Mouse (Mus musculus) bone marrow macrophage, adult 2 months (primary cell): ENCODE data around the gene Rom1. TPM values are rescaled to one million over a fixed set of nuclear protein-coding genes. Genes with fewer than 3 reads are reported as not detected.
A peak's percentile ranks its signal among the peaks of the same experiment; 100 is the strongest.
"Not testable (repeated sequence)": the region's sequence is repeated elsewhere in the genome, so short reads cannot be mapped to it uniquely, and the experiment has no call there.

ENCODE experiments used
- H3K27ac ChIP-seq: 2 replicates; pipeline ENCODE4 v1.5.1; 2012; ENCODE audit warnings: low read depth, low read length; ENCODE audit not compliant: insufficient read depth
- H3K4me1 ChIP-seq: 2 replicates; pipeline ENCODE4 v1.6.1; 2012; ENCODE audit warnings: low read length; ENCODE audit not compliant: control insufficient read depth, insufficient read depth
- H3K4me3 ChIP-seq: 2 replicates; pipeline ENCODE4 v1.5.1; 2012; ENCODE audit warnings: mild to moderate bottlenecking, low read length, moderate library complexity; ENCODE audit not compliant: insufficient read depth
- CTCF ChIP-seq: IDR thresholded peaks from 2 replicates; pipeline ENCODE4 v1.5.1; 2012; ENCODE audit warnings: low read depth, mild to moderate bottlenecking, low read length, moderate library complexity
- POLR2A ChIP-seq: IDR thresholded peaks from 2 replicates; pipeline ENCODE4 v1.6.1; 2012; ENCODE audit warnings: mild to moderate bottlenecking, low read depth, low read length, borderline replicate concordance
- polyA plus RNA-seq: library from polyadenylated mRNA; stranded (reverse); fragments of >200 nt; gene quantifications from 2 replicates; pipeline ENCODE4 v1.2.4, GENCODE M21; 2012; ENCODE audit not compliant: missing spikeins, insufficient read depth, insufficient read length

The Rom1 gene
- 2.5 and 3.6 TPM in 2 replicates for polyA plus RNA-seq

- TF ChIP-seq CTCF (no peak; the same call in 1 of the 2 replicates), POLR2A (no peak)
- Histone ChIP-seq H3K4me3 (peak within 1 kb of the TSS; percentile 79), H3K4me1 (peaks cover 6% of the 10 kb centered on the region), H3K27ac (peak within 1 kb of the TSS; percentile 71)
Observed at GRCm38 (mm10) chr19:8929224-8930088, at the start of gene Rom1, which contains the start of gene Eml3. TSS of gene Rom1 (minus strand) at chr19:8929356. TSS of gene Eml3 (plus strand) at chr19:8929552.

- TF ChIP-seq POLR2A (no peak), CTCF (peak; percentile 44; the same call in 1 of the 2 replicates)
- H3K4me3 ChIP-seq: no peak overlapping the region
- H3K27ac ChIP-seq: no peak overlapping the region
- peaks cover 12% of the 10 kb centered on the region for H3K4me1 ChIP-seq
Observed at GRCm38 (mm10) chr19:8976535-8976934, 47.4 kb upstream of the Rom1 start.

- Histone ChIP-seq H3K4me3 (no peak overlapping the region), H3K4me1 (peaks cover 4% of the 10 kb centered on the region), H3K27ac (no peak overlapping the region)
- TF ChIP-seq POLR2A: no peak
- no peak for TF ChIP-seq CTCF
Observed at GRCm38 (mm10) chr19:8975491-8975890, 46.3 kb upstream of the Rom1 start.

GRCm38 (mm10) chr19:8974638-8975037 is 45.5 kb upstream of the Rom1 start:
- H3K27ac ChIP-seq: no peak overlapping the region
- H3K4me3 ChIP-seq: no peak overlapping the region
- no peak for TF ChIP-seq POLR2A
- TF ChIP-seq CTCF: no peak
- no peaks in the 10 kb centered on the region for H3K4me1 ChIP-seq

GRCm38 (mm10) chr19:8972491-8972890 is 43.3 kb upstream of the Rom1 start:
- H3K27ac ChIP-seq, H3K4me3 ChIP-seq, H3K4me1 ChIP-seq: not testable (repeated sequence)

GRCm38 (mm10) chr19:8967893-8968292 is 38.7 kb upstream of the Rom1 start:
- peak overlapping the region; percentile 93 for H3K4me3 ChIP-seq
- H3K27ac ChIP-seq: peak overlapping the region; percentile 52
- peaks cover 12% of the 10 kb centered on the region for H3K4me1 ChIP-seq
- no peak for TF ChIP-seq CTCF
- no peak for TF ChIP-seq POLR2A

- Histone ChIP-seq H3K4me3 (peak overlapping the region; percentile 93), H3K27ac (peak overlapping the region; percentile 52), H3K4me1 (peaks cover 12% of the 10 kb centered on the region)
- TF ChIP-seq CTCF (no peak), POLR2A (no peak)
Observed at GRCm38 (mm10) chr19:8967373-8967743, 38.2 kb upstream of the Rom1 start.

GRCm38 (mm10) chr19:8966590-8967372 is 37.6 kb upstream of the Rom1 start, which contains the start of gene Eef1g:
TSS of gene Eef1g (plus strand) at chr19:8967041.
- no peak for TF ChIP-seq CTCF
- H3K4me3 ChIP-seq: peak within 1 kb of the TSS; percentile 93
- H3K4me1 ChIP-seq: peaks cover 12% of the 10 kb centered on the region
- peak within 1 kb of the TSS; percentile 92 for H3K27ac ChIP-seq

GRCm38 (mm10) chr19:8966198-8966589 is 37.0 kb upstream of the Rom1 start:
- H3K4me1 ChIP-seq: peaks cover 12% of the 10 kb centered on the region
- TF ChIP-seq POLR2A: no peak
- no peak for TF ChIP-seq CTCF
- H3K4me3 ChIP-seq: peak overlapping the region; percentile 71
- peak overlapping the region; percentile 92 for H3K27ac ChIP-seq

GRCm38 (mm10) chr19:8965771-8966170 is 36.6 kb upstream of the Rom1 start:
- H3K4me3 ChIP-seq: peak overlapping the region; percentile 71

GRCm38 (mm10) chr19:8965075-8965474 is 35.9 kb upstream of the Rom1 start:
- no peak overlapping the region for H3K27ac ChIP-seq
- TF ChIP-seq POLR2A: no peak
- no peak for TF ChIP-seq CTCF
- H3K4me1 ChIP-seq: peaks cover 12% of the 10 kb centered on the region
- no peak overlapping the region for H3K4me3 ChIP-seq

More at GRCm38 (mm10) chr19:8965771-8966170, 36.6 kb upstream of the Rom1 start:
- TF ChIP-seq CTCF (no peak), POLR2A (no peak)
- Histone ChIP-seq H3K4me1 (peaks cover 12% of the 10 kb centered on the region), H3K27ac (peak overlapping the region; percentile 92)
